Mouse (Mus musculus) adrenal gland, adult 8-10 months (tissue): ENCODE results near the gene Hoxb2. TPM values are rescaled to one million over a fixed set of nuclear protein-coding genes. Genes with fewer than 3 reads are reported as not detected.

Source experiments
- microRNA-seq, 2 experiments: library from miRNA; unstranded; fragments of <30 nt; microRNA quantifications; one replicate each; pipeline ENCODE4 v1.2.0; 2022
- total RNA-seq, 4 experiments: library from RNA; stranded (reverse); gene quantifications; 2 replicates each; pipeline ENCODE4 v1.2.4; 2022

The Hoxb2 gene
- total RNA-seq, 4 experiments from 2014 or later: 20.8 to 27.5 (median 23.7) TPM

Small RNA genes within 50 kb of the gene (microRNA-seq; reads per million reads assigned to microRNA genes)
- gene Mir10a: 59,369 to 96,253 reads per million in 2 experiments

Other genes with a start within 250 kb of the Hoxb2 start
- gene Calcoco2, start 238.6 kb upstream of the Hoxb2 start, total RNA-seq: not detected
- gene Ttll6, start 216.7 kb upstream of the Hoxb2 start, total RNA-seq: not detected
- gene Hoxb13, start 156.2 kb upstream of the Hoxb2 start, total RNA-seq: not detected
- 100 to 1,000 TPM; 157 to 250 (median 226) TPM for gene Hoxb9, start 79.1 kb upstream of the Hoxb2 start, total RNA-seq
- gene Hoxb8, start 68.6 kb upstream of the Hoxb2 start, total RNA-seq: 10 to 100 TPM; 50.4 to 99.8 (median 83.6) TPM
- gene Hoxb7, start 63.9 kb upstream of the Hoxb2 start, total RNA-seq: 10 to 100 TPM; 44.6 to 62.9 (median 53.0) TPM
- gene Hoxb6, start 58.0 kb upstream of the Hoxb2 start, total RNA-seq: 10 to 100 TPM; 56.4 to 77.8 (median 59.5) TPM
- gene Hoxb5, start 47.2 kb upstream of the Hoxb2 start, total RNA-seq: 10 to 100 TPM; 25.2 to 38.3 (median 26.7) TPM
- 10 to 100 TPM; 19.9 to 45.3 (median 27.0) TPM for gene Hoxb4, start 32.3 kb upstream of the Hoxb2 start, total RNA-seq
- gene Hoxb3, start 27.2 kb upstream of the Hoxb2 start, total RNA-seq: 10 to 100 TPM; 19.4 to 61.4 (median 27.9) TPM
- not detected for gene Hoxb1, start 15.2 kb downstream of the Hoxb2 start, total RNA-seq
- 10 to 100 TPM in 3 of 4 experiments, 1 to 10 TPM in 1; 7.3 to 15.3 (median 11.2) TPM for gene Skap1, start 114.1 kb downstream of the Hoxb2 start, total RNA-seq